Mouse (Mus musculus): ENCODE measurements around the gene Zfp444. TPM values are rescaled to one million over a fixed set of nuclear protein-coding genes. Genes with fewer than 3 reads are reported as not detected.
A peak's percentile ranks its signal among the peaks of the same experiment; 100 is the strongest.

Gene Zfp444
- total and polyA plus RNA-seq, 2 experiments from 2014 or later: 78.6 to 86.4 TPM

DNA sequence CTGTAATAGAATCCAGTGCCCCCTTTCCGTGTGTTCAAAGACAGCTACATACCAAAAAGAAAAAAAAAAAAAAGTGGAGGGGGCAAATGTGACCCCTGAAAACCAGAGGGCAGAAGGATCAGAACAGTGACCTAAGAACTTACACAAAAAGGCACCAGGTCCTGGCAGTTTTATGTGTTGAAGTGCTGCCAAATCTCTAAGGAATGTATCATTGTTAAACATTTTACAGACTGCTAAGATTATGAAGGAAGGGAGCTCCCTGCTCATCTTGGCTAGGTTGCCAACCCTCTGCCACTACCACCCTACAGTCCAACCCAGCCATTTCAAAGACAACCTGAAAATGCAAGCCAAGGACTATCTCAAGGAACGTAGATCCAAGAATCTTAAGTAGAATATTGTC, 14.2 kb downstream of the Zfp444 start:
- ATAC-seq (ENCODE audit: low FRiP score) (no peak), DNase-seq (ENCODE audit: low spot score) (no peak)
- H3K27ac ChIP-seq (ENCODE audit: low read depth, low read length): no peak overlapping the region
- H3K4me2 ChIP-seq (ENCODE audit: low read depth, low read length, poor library complexity, severe bottlenecking): no peak overlapping the region
- 94% methylated on average over 2 of the region's 2 CpGs for WGBS
- no peak for TF ChIP-seq CTCF (IDR thresholded peaks at IDR 0.05)
- H3K36me3 ChIP-seq (ENCODE audit: insufficient read depth, low read length): peaks cover 53% of the 10 kb centered on the region
- H3K27me3 ChIP-seq (ENCODE audit: insufficient read depth, low read length): no peaks in the 10 kb centered on the region
- no peaks in the 10 kb centered on the region for H3K9me3 ChIP-seq (ENCODE audit: low read length)
- no peaks in the 10 kb centered on the region for H3K4me1 ChIP-seq (ENCODE audit: insufficient read depth, low read length)
- H3K4me3 ChIP-seq (ENCODE audit: low read depth, low read length): no peak overlapping the region
- no peak overlapping the region for H3K9ac ChIP-seq (replicated peaks; ENCODE audit: low read length, poor library complexity, severe bottlenecking)

DNA sequence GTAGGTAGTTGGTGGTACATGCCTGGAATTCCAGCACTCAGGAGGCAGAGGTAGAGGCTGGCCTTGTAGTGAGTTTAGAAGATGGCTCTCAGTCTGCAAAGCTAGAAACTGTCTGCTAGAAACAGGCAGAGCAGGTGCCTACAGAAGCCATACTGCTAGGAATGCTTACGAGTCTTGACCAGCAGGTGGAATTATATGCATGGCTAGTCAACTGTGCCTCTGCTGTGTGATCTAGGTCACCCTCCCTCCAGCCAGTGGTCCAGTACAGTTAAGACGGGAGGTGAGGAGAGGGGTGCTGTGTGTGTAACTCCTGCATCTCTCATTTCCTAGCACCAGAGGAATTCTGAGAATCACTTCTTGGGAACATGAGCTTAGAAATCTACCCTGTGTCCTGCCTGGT, 14.7 kb downstream of the Zfp444 start:
- 73% methylated on average over 2 of the region's 2 CpGs for WGBS
- TF ChIP-seq CTCF (IDR thresholded peaks at IDR 0.05): no peak

DNA sequence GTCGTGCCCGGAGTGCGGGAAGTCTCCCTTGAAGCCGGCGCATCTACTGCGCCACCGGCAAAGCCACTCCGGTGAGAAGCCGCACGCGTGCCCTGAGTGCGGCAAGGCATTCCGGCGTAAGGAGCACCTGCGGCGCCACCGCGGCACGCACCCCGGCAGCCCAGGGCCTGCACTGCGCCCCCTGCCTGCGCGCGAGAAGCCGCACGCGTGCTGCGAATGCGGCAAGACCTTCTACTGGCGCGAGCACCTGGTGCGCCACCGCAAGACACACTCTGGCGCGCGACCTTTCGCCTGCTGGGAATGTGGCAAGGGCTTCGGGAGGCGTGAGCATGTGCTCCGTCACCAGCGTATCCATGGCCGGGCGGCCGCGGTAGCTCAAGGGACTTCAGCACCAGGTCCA, 17.5 kb downstream of the Zfp444 start:
- 50% methylated on average over 44 of the region's 45 CpGs for WGBS
- Histone ChIP-seq H3K27me3 (ENCODE audit: insufficient read depth, low read length) (no peaks in the 10 kb centered on the region), H3K27ac (ENCODE audit: low read depth, low read length) (no peak overlapping the region), H3K9ac (replicated peaks; ENCODE audit: low read length, poor library complexity, severe bottlenecking) (no peak overlapping the region), H3K9me3 (ENCODE audit: low read length) (no peaks in the 10 kb centered on the region), H3K36me3 (ENCODE audit: insufficient read depth, low read length) (peaks cover 48% of the 10 kb centered on the region), H3K4me1 (ENCODE audit: insufficient read depth, low read length) (no peaks in the 10 kb centered on the region), H3K4me2 (ENCODE audit: low read depth, low read length, poor library complexity, severe bottlenecking) (no peak overlapping the region), H3K4me3 (ENCODE audit: low read depth, low read length) (no peak overlapping the region)
- DNase-seq (ENCODE audit: low spot score): no peak
- TF ChIP-seq CTCF (IDR thresholded peaks at IDR 0.05): peak; percentile 41
- no peak for ATAC-seq (ENCODE audit: low FRiP score)

More for the DNA sequence above, 14.7 kb downstream of the Zfp444 start:
- ATAC-seq (ENCODE audit: low FRiP score) (no peak), DNase-seq (ENCODE audit: low spot score) (no peak)
- Histone ChIP-seq H3K27ac (ENCODE audit: low read depth, low read length) (no peak overlapping the region), H3K4me2 (ENCODE audit: low read depth, low read length, poor library complexity, severe bottlenecking) (no peak overlapping the region), H3K4me3 (ENCODE audit: low read depth, low read length) (no peak overlapping the region), H3K27me3 (ENCODE audit: insufficient read depth, low read length) (no peaks in the 10 kb centered on the region), H3K9me3 (ENCODE audit: low read length) (no peaks in the 10 kb centered on the region), H3K36me3 (ENCODE audit: insufficient read depth, low read length) (peaks cover 53% of the 10 kb centered on the region), H3K4me1 (ENCODE audit: insufficient read depth, low read length) (no peaks in the 10 kb centered on the region), H3K9ac (replicated peaks; ENCODE audit: low read length, poor library complexity, severe bottlenecking) (no peak overlapping the region)

DNA sequence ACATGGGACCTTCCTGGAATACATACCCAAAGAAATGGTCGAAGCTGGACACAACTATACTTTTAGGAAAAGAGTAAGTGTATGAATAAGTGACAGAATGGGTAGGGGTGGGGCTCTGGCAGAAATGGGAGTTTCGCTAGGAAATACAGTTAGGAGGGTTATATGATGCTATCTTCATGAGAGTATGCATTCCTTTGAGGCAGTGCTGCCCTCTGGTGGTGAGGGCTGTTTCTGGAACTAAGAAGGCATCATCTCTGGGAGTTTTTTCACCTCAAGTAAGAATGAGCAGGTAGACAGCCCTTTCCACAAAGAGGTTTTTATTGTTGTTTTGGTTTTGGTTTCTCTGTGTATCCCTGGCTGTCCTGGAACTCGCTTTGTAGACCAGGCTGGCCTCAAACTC, 19.4 kb downstream of the Zfp444 start:
- Histone ChIP-seq H3K4me3 (ENCODE audit: low read depth, low read length) (no peak overlapping the region), H3K36me3 (ENCODE audit: insufficient read depth, low read length) (peaks cover 36% of the 10 kb centered on the region), H3K9ac (replicated peaks; ENCODE audit: low read length, poor library complexity, severe bottlenecking) (no peak overlapping the region), H3K27ac (ENCODE audit: low read depth, low read length) (no peak overlapping the region), H3K4me1 (ENCODE audit: insufficient read depth, low read length) (no peaks in the 10 kb centered on the region), H3K27me3 (ENCODE audit: insufficient read depth, low read length) (no peaks in the 10 kb centered on the region), H3K9me3 (ENCODE audit: low read length) (no peaks in the 10 kb centered on the region), H3K4me2 (ENCODE audit: low read depth, low read length, poor library complexity, severe bottlenecking) (no peak overlapping the region)
- DNase-seq (ENCODE audit: low spot score) (peak; percentile 58), ATAC-seq (ENCODE audit: low FRiP score) (no peak)
- TF ChIP-seq CTCF (IDR thresholded peaks at IDR 0.05): peak; percentile 80
- 46% methylated on average over 3 of the region's 3 CpGs for WGBS

DNA sequence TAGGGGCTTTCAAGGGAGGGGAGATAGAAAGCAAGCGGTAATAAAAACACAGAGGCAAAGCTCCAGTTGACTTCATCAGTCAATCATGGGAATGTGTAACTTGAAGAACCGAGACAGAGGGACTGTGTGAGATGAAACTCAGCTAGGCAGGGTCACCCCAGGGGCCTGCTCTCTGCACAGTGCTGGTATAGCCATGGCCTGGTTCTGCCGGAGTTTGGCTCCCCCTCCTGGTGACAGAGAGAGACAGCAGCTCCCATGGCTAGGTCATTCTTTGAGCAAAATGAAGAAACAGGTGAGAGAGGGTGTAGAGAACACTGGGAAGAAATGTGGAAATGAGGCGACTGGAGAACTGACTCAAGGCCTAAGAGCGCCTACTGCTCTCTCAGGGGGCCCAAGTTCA, 22.1 kb downstream of the Zfp444 start:
- Histone ChIP-seq H3K4me1 (ENCODE audit: insufficient read depth, low read length) (no peaks in the 10 kb centered on the region), H3K36me3 (ENCODE audit: insufficient read depth, low read length) (peaks cover 11% of the 10 kb centered on the region), H3K4me2 (ENCODE audit: low read depth, low read length, poor library complexity, severe bottlenecking) (no peak overlapping the region), H3K9ac (replicated peaks; ENCODE audit: low read length, poor library complexity, severe bottlenecking) (no peak overlapping the region), H3K9me3 (ENCODE audit: low read length) (no peaks in the 10 kb centered on the region), H3K27me3 (ENCODE audit: insufficient read depth, low read length) (no peaks in the 10 kb centered on the region), H3K4me3 (ENCODE audit: low read depth, low read length) (no peak overlapping the region), H3K27ac (ENCODE audit: low read depth, low read length) (no peak overlapping the region)
- DNase-seq (ENCODE audit: low spot score): peak; percentile 70
- 16% methylated on average over 5 of the region's 5 CpGs for WGBS
- peak; percentile 77 for ATAC-seq (ENCODE audit: low FRiP score)
- TF ChIP-seq CTCF (IDR thresholded peaks at IDR 0.05): peak; percentile 85

DNA sequence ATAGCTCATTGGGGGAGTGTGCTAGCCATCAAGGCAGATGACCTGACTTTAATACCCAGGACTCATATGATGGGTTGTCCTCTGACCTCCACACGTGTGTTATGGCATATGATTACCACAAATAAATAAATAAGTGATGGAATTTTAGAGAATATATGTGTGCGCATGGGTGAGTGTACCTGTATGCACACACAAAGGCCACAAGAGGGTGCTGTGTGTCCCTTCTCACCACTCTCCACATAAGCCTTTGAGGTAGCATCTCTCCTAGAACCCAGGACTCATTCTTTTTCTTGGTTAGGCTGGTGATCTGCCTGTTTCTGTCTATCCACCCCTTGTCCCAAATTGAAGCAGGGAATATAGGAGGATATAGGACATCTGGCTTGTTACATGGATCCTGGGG, 23.8 kb downstream of the Zfp444 start:
- Histone ChIP-seq H3K4me1 (ENCODE audit: insufficient read depth, low read length) (no peaks in the 10 kb centered on the region), H3K4me3 (ENCODE audit: low read depth, low read length) (no peak overlapping the region), H3K27ac (ENCODE audit: low read depth, low read length) (no peak overlapping the region), H3K27me3 (ENCODE audit: insufficient read depth, low read length) (no peaks in the 10 kb centered on the region), H3K9me3 (ENCODE audit: low read length) (no peaks in the 10 kb centered on the region), H3K9ac (replicated peaks; ENCODE audit: low read length, poor library complexity, severe bottlenecking) (no peak overlapping the region), H3K36me3 (ENCODE audit: insufficient read depth, low read length) (no peaks in the 10 kb centered on the region), H3K4me2 (ENCODE audit: low read depth, low read length, poor library complexity, severe bottlenecking) (no peak overlapping the region)
- ATAC-seq (ENCODE audit: low FRiP score) (no peak), DNase-seq (ENCODE audit: low spot score) (no peak)
- WGBS: 50% methylated on average over 2 of the region's 2 CpGs
- TF ChIP-seq CTCF (IDR thresholded peaks at IDR 0.05): peak; percentile 45
